In genomic region chr9:59941885-59942350, GRCm38 (mm10) we compare ENCODE assay signal across 12 mouse cellular contexts. TPM values are rescaled to one million over a fixed set of nuclear protein-coding genes. Genes with fewer than 3 reads are reported as not detected.
DNase-seq lines count a peak whose midpoint lies in the region; ATAC-seq lines count a peak whose summit lies in the region.
"Had no signal": no experiment of that assay in that cellular context is flagged by ENCODE, and none has a peak within 500 bp of the region (broad histone marks: within the 10 kb centered on the region; RNA-seq: fewer than 3 reads in every experiment).

No protein-coding gene starts in this region.

- H3K36me3 ChIP-seq in kidney, embryonic 16.5 days (ENCODE audit: insufficient read depth, low read length) = no peaks in the 10 kb centered on the region
- no peaks in the 10 kb centered on the region for H3K36me3 ChIP-seq in embryonic facial prominence, embryonic 15.5 days
- no peaks in the 10 kb centered on the region for H3K36me3 ChIP-seq in forebrain, embryonic 16.5 days (ENCODE audit: control insufficient read depth, insufficient read depth)
- H3K36me3 ChIP-seq: embryonic facial prominence, embryonic 13.5 days had no signal

- H3K9me3 ChIP-seq in kidney, embryonic 16.5 days (ENCODE audit: low read length) = no peaks in the 10 kb centered on the region
- no peaks in the 10 kb centered on the region for H3K9me3 ChIP-seq in embryonic facial prominence, embryonic 15.5 days (replicated peaks)
- H3K9me3 ChIP-seq in forebrain, embryonic 16.5 days (ENCODE audit: control insufficient read depth, low read length) = no peaks in the 10 kb centered on the region
- H3K9me3 ChIP-seq: embryonic facial prominence, embryonic 13.5 days had no signal

- peaks cover 7% of the 10 kb centered on the region; the same call in 1 of the 2 replicates for H3K4me1 ChIP-seq in kidney, embryonic 16.5 days (ENCODE audit: insufficient read depth, low read length)
- H3K4me1 ChIP-seq in embryonic facial prominence, embryonic 15.5 days = no peaks in the 10 kb centered on the region; the same call in 1 of the 2 replicates
- H3K4me1 ChIP-seq in forebrain, embryonic 16.5 days (replicated peaks; ENCODE audit: control insufficient read depth, insufficient read depth, low read length) = no peaks in the 10 kb centered on the region

- no peak for DNase-seq in kidney, adult 18-20 months
- DNase-seq in CD4-positive helper T cell, adult 2 months (ENCODE audit: low read depth, low spot score) = peak; percentile 92
- peak; percentile 74 to 78 for DNase-seq in natural killer cell, adult 2 months (ENCODE audit: low spot score in 2 of 2)
- no peak for DNase-seq in cerebellum, postnatal 4 days (ENCODE audit: low spot score in 2 of 2)
- DNase-seq in frontal cortex, adult 2 months (ENCODE audit: extremely low spot score in 1 of 2, low spot score in 1 of 2) = no peak
- DNase-seq: lung, postnatal 10 days had no signal

- H3K9ac ChIP-seq in kidney, embryonic 16.5 days (replicated peaks; ENCODE audit: low read length) = peak overlapping the region; percentile 30; the same call in 1 of the 2 replicates
- H3K9ac ChIP-seq in embryonic facial prominence, embryonic 15.5 days = no peak overlapping the region
- no peak overlapping the region for H3K9ac ChIP-seq in forebrain, embryonic 16.5 days (replicated peaks; ENCODE audit: low read depth, low read length)
- H3K9ac ChIP-seq: embryonic facial prominence, embryonic 13.5 days; hindbrain, embryonic 14.5 days had no signal

- ATAC-seq in kidney, embryonic 16.5 days (ENCODE audit: low FRiP score, low TSS enrichment) = no peak
- no peak for ATAC-seq in embryonic facial prominence, embryonic 15.5 days (ENCODE audit: insufficient number of reproducible peaks, low FRiP score, low TSS enrichment, low read depth)
- no peak for ATAC-seq in forebrain, embryonic 16.5 days

- no peak overlapping the region for H3K4me2 ChIP-seq in kidney, embryonic 16.5 days (replicated peaks; ENCODE audit: low read depth, low read length)
- no peak overlapping the region for H3K4me2 ChIP-seq in embryonic facial prominence, embryonic 15.5 days (replicated peaks)
- H3K4me2 ChIP-seq in forebrain, embryonic 16.5 days (ENCODE audit: low read length) = no peak overlapping the region
- H3K4me2 ChIP-seq: embryonic facial prominence, embryonic 13.5 days; hindbrain, embryonic 14.5 days had no signal

- H3K27me3 ChIP-seq in kidney, embryonic 16.5 days (ENCODE audit: insufficient read depth, low read length) = no peaks in the 10 kb centered on the region
- H3K27me3 ChIP-seq in embryonic facial prominence, embryonic 15.5 days = no peaks in the 10 kb centered on the region
- no peaks in the 10 kb centered on the region for H3K27me3 ChIP-seq in forebrain, embryonic 16.5 days (replicated peaks; ENCODE audit: control insufficient read depth, insufficient read depth, low read length)
- H3K27me3 ChIP-seq: embryonic facial prominence, embryonic 13.5 days had no signal

- 53% methylated on average over 9 of the region's 9 CpGs for WGBS in kidney, embryonic 16.5 days
- 50% methylated on average over 9 of the region's 9 CpGs for WGBS in embryonic facial prominence, embryonic 15.5 days
- 77% methylated on average over 9 of the region's 9 CpGs for WGBS in forebrain, embryonic 16.5 days

- H3K4me3 ChIP-seq in kidney, embryonic 16.5 days (ENCODE audit: low read length) = no peak overlapping the region
- H3K4me3 ChIP-seq in embryonic facial prominence, embryonic 15.5 days (replicated peaks) = no peak overlapping the region
- no peak overlapping the region for H3K4me3 ChIP-seq in forebrain, embryonic 16.5 days (replicated peaks; ENCODE audit: low read length)
- H3K4me3 ChIP-seq: embryonic facial prominence, embryonic 13.5 days had no signal

- no peak overlapping the region for H3K27ac ChIP-seq in kidney, embryonic 16.5 days (ENCODE audit: low read length)
- H3K27ac ChIP-seq in embryonic facial prominence, embryonic 15.5 days (replicated peaks) = 0 out of 2 replicates have a peak overlapping the region, but pooled peaks have one; percentile 23
- no peak overlapping the region for H3K27ac ChIP-seq in forebrain, embryonic 16.5 days (ENCODE audit: low read length)
- H3K27ac ChIP-seq: embryonic facial prominence, embryonic 13.5 days; hindbrain, embryonic 14.5 days had no signal

RNA-seq across cellular contexts. Expression of gene Nr2e3, which starts 18.5 kb away (rescaled TPM):
- polyA plus RNA-seq in kidney, embryonic 16.5 days (2015; fragmentation: Nextera tagmentation; extraction: Ambion mirVana) = not detected in 2 replicates
- 1.2 and 1.4 TPM in 2 replicates for polyA plus RNA-seq in embryonic facial prominence, embryonic 15.5 days (2015; fragmentation: Nextera tagmentation; extraction: Ambion mirVana)
- not detected in 2 replicates for polyA plus RNA-seq in forebrain, embryonic 16.5 days (2015; fragmentation: Nextera tagmentation; extraction: Ambion mirVana)
- 0.11 TPM in 1 of 2 replicates, not detected in the other for polyA plus RNA-seq in frontal cortex, adult 2 months (2012; rRNA removed)
- polyA plus RNA-seq: hindbrain, embryonic 14.5 days; neural tube, embryonic 14.5 days had no signal

Comparison
In these comparisons a context has a peak if more than half of its experiments do, and no peak if none do; other contexts are left out.
1. DNase-seq: peak in CD4-positive helper T cell, adult 2 months (single experiment) and natural killer cell, adult 2 months (2 of 2); none in kidney, adult 18-20 months (single experiment), cerebellum, postnatal 4 days (0 of 2) and frontal cortex, adult 2 months (0 of 2).